Mouse (Mus musculus) c-Kit-positive CD71-positive TER-119-positive erythroid progenitor cells, embryonic 14.5 days (primary cell): ENCODE results near the gene Prdm15.

ENCODE experiments used
- DNase-seq: peaks from one replicate; pipeline ENCODE4 v3.0.0-alpha.2; 2013; ENCODE audit warnings: low spot score

The Prdm15 gene

DNA sequence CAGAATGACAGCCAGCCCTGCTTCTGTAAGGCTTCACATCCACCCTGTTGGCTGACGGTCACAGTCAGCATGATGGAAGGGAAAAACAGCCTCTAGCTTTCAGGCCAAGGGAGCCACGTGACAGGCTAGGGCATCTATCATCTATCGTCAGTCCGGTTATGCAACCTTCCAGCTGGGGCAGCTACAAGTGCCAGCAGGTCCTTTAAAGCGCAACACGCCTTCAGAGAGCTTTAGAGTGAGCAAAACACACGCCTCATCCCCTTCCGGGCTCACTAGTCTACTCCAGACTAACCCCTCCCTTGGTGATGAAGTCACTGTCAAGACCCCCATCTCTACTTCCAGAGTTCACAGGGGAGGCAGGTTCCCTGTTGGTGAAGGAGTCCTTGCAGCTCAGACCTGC is 99.8 kb downstream of the Prdm15 start:
- no peak for DNase-seq

DNA sequence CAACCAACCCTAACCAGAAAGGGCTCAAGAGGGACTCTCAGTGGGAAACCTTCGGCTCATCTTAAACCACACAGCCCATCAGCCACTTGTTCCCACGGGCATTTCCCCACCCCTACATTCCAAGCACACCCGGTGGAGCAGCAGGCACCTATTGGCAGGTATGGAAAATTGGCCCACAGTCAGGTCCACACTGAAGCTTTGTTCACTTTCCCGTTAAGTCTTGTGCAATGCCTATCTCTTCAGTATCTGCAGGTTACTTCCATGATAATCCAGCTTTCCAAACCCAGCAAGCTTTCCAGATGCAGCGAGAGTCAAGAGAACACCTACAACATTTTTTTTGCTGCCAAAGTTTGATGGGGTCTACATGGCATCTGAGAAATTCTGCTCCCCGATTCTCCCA is 103.2 kb downstream of the Prdm15 start:
- no peak for DNase-seq
